Mouse (Mus musculus): Measurements from ENCODE around the gene Sardh. TPM values are rescaled to one million over a fixed set of nuclear protein-coding genes. Genes with fewer than 3 reads are reported as not detected.

Gene Sardh
- polyA plus RNA-seq, 1 experiment from 2014 or later, result 12.6 TPM

DNA sequence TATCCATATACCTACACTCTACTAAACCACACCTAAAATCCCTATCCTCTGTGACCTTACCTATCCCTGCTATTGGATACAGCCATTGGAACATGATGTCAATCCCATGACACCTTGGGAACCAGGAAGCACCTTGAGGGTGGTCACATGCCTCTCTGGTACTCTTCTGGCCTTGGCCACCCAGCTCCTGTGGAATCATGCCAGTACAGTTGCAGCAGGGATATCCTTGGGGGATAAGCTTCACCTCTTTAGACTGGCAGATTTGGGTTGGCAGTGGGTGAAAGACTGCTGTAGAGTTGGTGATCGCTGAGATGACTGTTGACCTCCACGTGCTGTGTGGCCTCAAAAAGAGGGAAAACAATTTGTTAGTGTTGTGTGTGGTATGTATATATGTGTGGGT, 86.6 kb downstream of the Sardh start:
- Histone ChIP-seq H3K27me3 (replicated peaks; ENCODE audit: insufficient read depth, low read length) (no peaks in the 10 kb centered on the region), H3K27ac (ENCODE audit: low read length) (no peak overlapping the region), H3K4me1 (ENCODE audit: insufficient read depth, low read depth, low read length) (no peaks in the 10 kb centered on the region), H3K36me3 (ENCODE audit: insufficient read depth, low read length) (no peaks in the 10 kb centered on the region), H3K4me3 (ENCODE audit: low read depth, low read length) (no peak overlapping the region), H3K4me2 (replicated peaks; ENCODE audit: low read depth, low read length) (no peak overlapping the region), H3K9ac (replicated peaks; ENCODE audit: low read depth) (no peak overlapping the region), H3K9me3 (ENCODE audit: low read length) (no peaks in the 10 kb centered on the region)
- TF ChIP-seq CTCF (IDR thresholded peaks at IDR 0.05) (no peak), EP300 (IDR thresholded peaks at IDR 0.05) (no peak)
- ATAC-seq (no peak), DNase-seq (ENCODE audit: low spot score) (no peak)
- WGBS, result 75% methylated on average over 2 of the region's 2 CpGs

GRCm38 (mm10) chr2:27156596-27156995, 91.5 kb downstream of the Sardh start:
- ATAC-seq, result no peak
- 73% methylated on average over 6 of the region's 6 CpGs for WGBS
- TF ChIP-seq EP300 (IDR thresholded peaks at IDR 0.05), result no peak
- TF ChIP-seq CTCF (IDR thresholded peaks at IDR 0.05), result no peak

DNA sequence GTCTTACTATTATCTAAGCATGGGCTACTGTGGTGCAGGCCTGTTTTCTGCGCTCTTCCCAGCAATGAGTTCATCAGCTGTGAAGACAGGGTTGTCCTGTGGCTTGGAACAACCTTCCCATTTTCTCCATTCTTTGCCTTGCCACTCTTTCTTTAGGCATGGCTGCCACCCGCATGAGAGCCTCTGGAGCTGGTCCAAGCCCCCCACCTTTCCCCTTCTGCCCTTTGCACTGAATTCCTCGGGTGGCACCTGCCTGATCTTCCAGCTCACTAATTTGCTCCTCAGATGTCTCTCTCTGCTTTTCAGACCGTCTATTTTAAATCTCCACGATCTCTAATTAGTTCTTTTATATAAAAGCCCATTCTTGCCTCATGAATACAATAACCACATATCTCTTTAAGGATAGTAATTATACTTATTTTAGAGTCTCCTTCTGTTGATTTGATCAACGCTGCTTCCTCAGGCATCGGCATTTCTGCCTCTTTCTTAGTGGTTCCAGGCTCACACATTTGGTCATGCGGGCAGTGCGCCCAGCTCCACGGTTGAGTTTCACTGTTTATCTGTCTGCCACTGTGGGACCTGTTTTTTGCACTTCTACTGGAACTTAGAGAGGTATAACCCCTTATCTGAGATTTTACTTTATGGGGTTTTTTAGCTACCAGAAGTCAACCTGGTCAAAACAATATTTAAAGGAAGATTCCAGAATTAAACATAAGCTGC, 93.5 kb downstream of the Sardh start:
- no peak overlapping the region for H3K4me2 ChIP-seq (replicated peaks; ENCODE audit: low read depth, low read length)
- H3K9ac ChIP-seq (replicated peaks; ENCODE audit: low read depth), result no peak overlapping the region
- H3K9me3 ChIP-seq (ENCODE audit: low read length), result no peaks in the 10 kb centered on the region
- no peak overlapping the region for H3K4me3 ChIP-seq (ENCODE audit: low read depth, low read length)
- H3K27me3 ChIP-seq (replicated peaks; ENCODE audit: insufficient read depth, low read length), result no peaks in the 10 kb centered on the region
- H3K36me3 ChIP-seq (ENCODE audit: insufficient read depth, low read length), result no peaks in the 10 kb centered on the region
- no peaks in the 10 kb centered on the region for H3K4me1 ChIP-seq (ENCODE audit: insufficient read depth, low read depth, low read length)
- H3K27ac ChIP-seq (ENCODE audit: low read length), result no peak overlapping the region
- 73% methylated on average over 10 of the region's 10 CpGs for WGBS
- TF ChIP-seq EP300 (IDR thresholded peaks at IDR 0.05) (no peak), CTCF (IDR thresholded peaks at IDR 0.05) (no peak)
- no peak for DNase-seq (ENCODE audit: low spot score)
- no peak for ATAC-seq

More at GRCm38 (mm10) chr2:27156596-27156995, 91.5 kb downstream of the Sardh start:
- no peaks in the 10 kb centered on the region for H3K4me1 ChIP-seq (ENCODE audit: insufficient read depth, low read depth, low read length)
- no peak overlapping the region for H3K4me2 ChIP-seq (replicated peaks; ENCODE audit: low read depth, low read length)
- no peak overlapping the region for H3K27ac ChIP-seq (ENCODE audit: low read length)
- no peaks in the 10 kb centered on the region for H3K9me3 ChIP-seq (ENCODE audit: low read length)
- no peaks in the 10 kb centered on the region for H3K27me3 ChIP-seq (replicated peaks; ENCODE audit: insufficient read depth, low read length)
- no peaks in the 10 kb centered on the region for H3K36me3 ChIP-seq (ENCODE audit: insufficient read depth, low read length)
- H3K4me3 ChIP-seq (ENCODE audit: low read depth, low read length), result no peak overlapping the region
- no peak overlapping the region for H3K9ac ChIP-seq (replicated peaks; ENCODE audit: low read depth)
- DNase-seq (ENCODE audit: low spot score), result no peak

DNA sequence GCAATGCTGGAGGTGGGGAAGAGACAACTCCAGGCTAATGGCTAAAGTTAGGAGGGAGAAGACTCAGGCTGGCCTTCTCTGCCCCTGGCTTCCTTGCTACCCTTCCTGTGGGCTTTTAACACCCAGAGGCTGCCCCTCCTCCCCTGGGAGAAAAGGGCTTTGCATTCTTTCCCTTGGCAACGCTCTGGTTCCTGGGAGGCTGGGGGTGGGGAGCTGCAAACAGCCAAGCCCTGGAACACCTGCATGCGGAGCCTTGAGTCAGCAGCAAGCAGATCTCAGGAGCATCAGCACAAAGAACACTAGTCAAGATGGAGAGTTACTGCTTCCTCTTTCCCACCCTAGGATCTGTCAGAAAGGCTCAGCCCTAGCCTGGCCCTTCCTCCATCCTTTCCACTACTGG, 98.7 kb downstream of the Sardh start:
- H3K27me3 ChIP-seq (replicated peaks; ENCODE audit: insufficient read depth, low read length), result no peaks in the 10 kb centered on the region
- no peaks in the 10 kb centered on the region for H3K4me1 ChIP-seq (ENCODE audit: insufficient read depth, low read depth, low read length)
- no peaks in the 10 kb centered on the region for H3K9me3 ChIP-seq (ENCODE audit: low read length)
- no peak for TF ChIP-seq CTCF (IDR thresholded peaks at IDR 0.05)
- TF ChIP-seq EP300 (IDR thresholded peaks at IDR 0.05), result no peak
- no peak for ATAC-seq
- H3K27ac ChIP-seq (ENCODE audit: low read length), result no peak overlapping the region
- DNase-seq (ENCODE audit: low spot score), result no peak
- no peak overlapping the region for H3K4me3 ChIP-seq (ENCODE audit: low read depth, low read length)
- no peaks in the 10 kb centered on the region for H3K36me3 ChIP-seq (ENCODE audit: insufficient read depth, low read length)
- no peak overlapping the region for H3K4me2 ChIP-seq (replicated peaks; ENCODE audit: low read depth, low read length)
- no peak overlapping the region for H3K9ac ChIP-seq (replicated peaks; ENCODE audit: low read depth)
- WGBS, result 8% methylated on average over 2 of the region's 2 CpGs

DNA sequence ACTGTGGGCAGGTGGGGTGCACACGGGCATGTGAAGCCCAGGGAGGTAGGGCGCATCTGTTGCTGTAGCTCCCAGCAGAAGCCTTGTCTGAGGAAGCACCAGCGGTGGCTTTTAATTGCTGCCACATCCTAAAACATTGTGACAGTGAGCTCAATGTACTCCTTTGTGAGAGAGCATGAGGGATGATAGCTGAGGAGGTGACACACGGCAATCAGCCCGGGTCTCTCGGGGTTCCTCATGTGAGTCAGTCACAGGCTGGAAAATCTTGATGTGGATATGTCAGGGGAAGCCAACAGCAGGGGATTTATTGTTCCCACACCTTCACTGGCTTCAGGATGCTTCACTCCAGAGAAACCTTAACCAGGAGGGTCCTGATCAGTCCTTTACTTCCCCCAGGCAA, 101.3 kb downstream of the Sardh start:
- Histone ChIP-seq H3K27ac (ENCODE audit: low read length) (no peak overlapping the region), H3K9me3 (ENCODE audit: low read length) (no peaks in the 10 kb centered on the region), H3K4me1 (ENCODE audit: insufficient read depth, low read depth, low read length) (no peaks in the 10 kb centered on the region; the same call in 1 of the 2 replicates), H3K27me3 (replicated peaks; ENCODE audit: insufficient read depth, low read length) (peaks cover 6% of the 10 kb centered on the region; the same call in 1 of the 2 replicates), H3K4me2 (replicated peaks; ENCODE audit: low read depth, low read length) (no peak overlapping the region), H3K36me3 (ENCODE audit: insufficient read depth, low read length) (no peaks in the 10 kb centered on the region), H3K9ac (replicated peaks; ENCODE audit: low read depth) (no peak overlapping the region), H3K4me3 (ENCODE audit: low read depth, low read length) (no peak overlapping the region)
- 72% methylated on average over 6 of the region's 6 CpGs for WGBS
- ATAC-seq, result no peak
- no peak for DNase-seq (ENCODE audit: low spot score)
- TF ChIP-seq EP300 (IDR thresholded peaks at IDR 0.05) (no peak), CTCF (IDR thresholded peaks at IDR 0.05) (no peak)

DNA sequence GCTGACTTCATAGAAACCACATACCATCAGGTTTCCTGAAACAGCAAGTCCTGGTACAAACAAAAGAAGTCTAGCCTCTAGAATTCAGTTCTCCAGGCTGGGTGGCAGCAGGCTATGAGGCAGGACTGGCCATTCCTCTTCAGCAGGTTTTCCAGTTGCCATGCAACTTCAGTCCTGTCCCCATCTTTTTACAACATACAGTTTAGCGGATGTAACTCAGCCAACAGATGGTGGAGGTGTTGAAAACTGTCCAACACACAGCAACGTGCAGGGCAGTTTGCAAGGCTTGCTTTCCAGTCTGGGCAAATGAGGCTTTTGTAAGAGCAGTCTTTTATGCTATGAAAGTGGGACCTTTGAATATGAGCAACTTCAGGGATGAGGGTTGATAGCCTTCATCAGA, 103.2 kb downstream of the Sardh start:
- no peaks in the 10 kb centered on the region; the same call in 1 of the 2 replicates for H3K4me1 ChIP-seq (ENCODE audit: insufficient read depth, low read depth, low read length)
- H3K27ac ChIP-seq (ENCODE audit: low read length), result no peak overlapping the region
- DNase-seq (ENCODE audit: low spot score) (no peak), ATAC-seq (no peak)
- WGBS, result 59% methylated on average over 2 of the region's 2 CpGs
- no peak overlapping the region for H3K9ac ChIP-seq (replicated peaks; ENCODE audit: low read depth)
- no peak overlapping the region for H3K4me3 ChIP-seq (ENCODE audit: low read depth, low read length)
- no peaks in the 10 kb centered on the region for H3K9me3 ChIP-seq (ENCODE audit: low read length)
- TF ChIP-seq EP300 (IDR thresholded peaks at IDR 0.05) (no peak), CTCF (IDR thresholded peaks at IDR 0.05) (no peak)
- peaks cover 13% of the 10 kb centered on the region; the same call in 1 of the 2 replicates for H3K27me3 ChIP-seq (replicated peaks; ENCODE audit: insufficient read depth, low read length)
- H3K4me2 ChIP-seq (replicated peaks; ENCODE audit: low read depth, low read length), result no peak overlapping the region
- no peaks in the 10 kb centered on the region for H3K36me3 ChIP-seq (ENCODE audit: insufficient read depth, low read length)

Measured in lung, postnatal 0 days (tissue).